Mouse (Mus musculus) liver, postnatal 0 days (tissue): Measurements from ENCODE around the gene Zfp800. TPM values are rescaled to one million over a fixed set of nuclear protein-coding genes. Genes with fewer than 3 reads are reported as not detected.

ENCODE experiments used
- ATAC-seq: fragments of 200-750 bp; cut with Nextera tagmentation; 2 replicates; pipeline ENCODE4 v1.8.0; 2017; ENCODE audit warnings: mild to moderate bottlenecking, moderate library complexity
- DNase-seq: peaks from one replicate; pipeline ENCODE4 v3.0.0-alpha.2; 2016
- H3K27ac ChIP-seq: fragments of 300-500 bp; sonication (generic); 2 replicates; pipeline ENCODE4 v1.5.1; 2014; ENCODE audit warnings: antibody characterized with exemption, moderate library complexity, mild to moderate bottlenecking, low read depth
- H3K27me3 ChIP-seq: fragments of 300-500 bp; sonication (generic); 2 replicates; pipeline ENCODE4 v1.6.1; 2014; ENCODE audit warnings: low read length, control low read depth, mixed read lengths; ENCODE audit not compliant: insufficient read depth
- H3K36me3 ChIP-seq: fragments of 300-500 bp; sonication (generic); replicated peaks from 2 replicates; pipeline ENCODE4 v1.6.1; 2014; ENCODE audit warnings: mild to moderate bottlenecking, control low read depth, low read length, moderate library complexity, mixed read lengths; ENCODE audit not compliant: insufficient read depth
- H3K4me1 ChIP-seq: fragments of 300-500 bp; sonication (generic); 2 replicates; pipeline ENCODE4 v1.6.1; 2014; ENCODE audit warnings: antibody characterized with exemption, mild to moderate bottlenecking, control low read depth; ENCODE audit not compliant: insufficient read depth
- H3K4me2 ChIP-seq: fragments of 300-500 bp; sonication (generic); 2 replicates; pipeline ENCODE4 v1.6.1; 2014; ENCODE audit warnings: low read depth, mild to moderate bottlenecking, low read length, moderate library complexity, mixed read lengths
- H3K4me3 ChIP-seq: fragments of 300-500 bp; sonication (generic); 2 replicates; pipeline ENCODE4 v1.5.1; 2014; ENCODE audit warnings: low read depth, low read length
- H3K9ac ChIP-seq: fragments of 300-500 bp; sonication (generic); replicated peaks from 2 replicates; pipeline ENCODE4 v1.6.1; 2014; ENCODE audit warnings: mild to moderate bottlenecking, moderate library complexity
- H3K9me3 ChIP-seq: fragments of 300-500 bp; sonication (generic); 2 replicates; pipeline ENCODE4 v1.6.1; 2016; ENCODE audit warnings: mild to moderate bottlenecking, control low read depth, low read length, mixed read lengths
- CTCF ChIP-seq: sonication (generic); IDR thresholded peaks from 2 replicates; pipeline ENCODE4 v1.5.1; 2016; ENCODE audit warnings: antibody characterized with exemption, low read depth
- EP300 ChIP-seq: IDR thresholded peaks from 2 replicates; pipeline ENCODE4 v1.6.1; 2016; ENCODE audit warnings: antibody characterized with exemption, low read depth, mild to moderate bottlenecking
- WGBS: fragments of 180-500 bp; shearing (Covaris S2); extraction: QIAGEN DNeasy Blood & Tissue Kit; methylation state at CpG from one replicate; pipeline ENCODE4 v1.1.7; 2014; ENCODE audit not compliant: insufficient replicate concordance; 5-methylcytosine and 5-hydroxymethylcytosine counted together
- polyA plus RNA-seq: library from polyadenylated mRNA; unstranded; fragments of >200 nt; fragmentation: Nextera tagmentation; extraction: Ambion mirVana; gene quantifications from 2 replicates; pipeline ENCODE4 v1.2.1, GENCODE M21; 2015

Gene Zfp800
- polyA plus RNA-seq, 1 experiment from 2014 or later = 17.1 TPM

DNA sequence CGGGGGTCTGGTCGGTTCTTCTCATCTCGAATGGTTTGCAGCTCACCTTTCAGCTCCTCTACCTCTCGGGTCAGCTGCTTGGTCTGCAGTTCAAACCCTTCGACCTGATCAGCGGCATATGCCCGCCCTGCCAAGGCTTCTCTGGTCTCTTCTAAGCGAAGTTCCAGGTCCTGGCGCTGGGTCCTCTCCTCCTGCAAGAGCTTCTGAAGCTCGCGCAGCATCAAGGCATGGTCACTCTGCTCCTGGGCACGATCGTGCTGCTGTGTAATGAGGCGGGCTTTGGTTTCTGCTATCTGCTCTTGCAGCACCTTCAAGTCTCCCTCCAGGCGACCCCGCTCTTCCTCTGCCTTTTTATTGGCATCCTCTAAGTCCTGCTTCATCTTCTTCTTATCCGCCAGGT, 22.6 kb upstream of the Zfp800 start:
- TF ChIP-seq EP300 (no peak), CTCF (no peak)
- DNase-seq (no peak), ATAC-seq (no peak)
- Histone ChIP-seq H3K36me3 (peaks cover 29% of the 10 kb centered on the region), H3K4me2 (peak overlapping the region; percentile 93), H3K9ac (peak overlapping the region; percentile 81), H3K27ac (0 out of 2 replicates have a peak overlapping the region, but pooled peaks have one; percentile 91), H3K27me3 (no peaks in the 10 kb centered on the region), H3K9me3 (no peaks in the 10 kb centered on the region), H3K4me3 (peak overlapping the region; percentile 73), H3K4me1 (peaks cover 40% of the 10 kb centered on the region)
- 67% methylated on average over 17 of the region's 17 CpGs for WGBS

- Histone ChIP-seq H3K27ac (no peak overlapping the region), H3K36me3 (peaks cover 32% of the 10 kb centered on the region)
Observed at GRCm38 (mm10) chr6:28419673-28420072, 21.9 kb upstream of the Zfp800 start.

GRCm38 (mm10) chr6:28418449-28418848, 20.6 kb upstream of the Zfp800 start:
- Histone ChIP-seq H3K9ac (no peak overlapping the region), H3K4me2 (no peak overlapping the region), H3K4me3 (no peak overlapping the region), H3K27me3 (no peaks in the 10 kb centered on the region), H3K27ac (no peak overlapping the region), H3K9me3 (no peaks in the 10 kb centered on the region), H3K36me3 (peaks cover 32% of the 10 kb centered on the region), H3K4me1 (peaks cover 33% of the 10 kb centered on the region)
- ATAC-seq = no peak
- WGBS = 71% methylated on average over 14 of the region's 14 CpGs
- peak; percentile 65 for DNase-seq
- TF ChIP-seq CTCF (no peak), EP300 (no peak)

More at GRCm38 (mm10) chr6:28419673-28420072, 21.9 kb upstream of the Zfp800 start:
- Histone ChIP-seq H3K4me2 (peak overlapping the region; percentile 93), H3K9ac (0 out of 2 replicates have a peak overlapping the region, but pooled peaks have one; percentile 17), H3K27me3 (no peaks in the 10 kb centered on the region), H3K4me3 (0 out of 2 replicates have a peak overlapping the region, but pooled peaks have one; percentile 73), H3K4me1 (peaks cover 34% of the 10 kb centered on the region), H3K9me3 (no peaks in the 10 kb centered on the region)
- ATAC-seq (no peak), DNase-seq (no peak)
- no peak for TF ChIP-seq CTCF
- no peak for TF ChIP-seq EP300
- WGBS = 45% methylated on average over 2 of the region's 2 CpGs

- no peak for TF ChIP-seq CTCF
- no peak for TF ChIP-seq EP300
- Histone ChIP-seq H3K4me3 (no peak overlapping the region), H3K9me3 (no peaks in the 10 kb centered on the region), H3K27me3 (no peaks in the 10 kb centered on the region), H3K4me2 (no peak overlapping the region), H3K4me1 (peaks cover 26% of the 10 kb centered on the region), H3K27ac (no peak overlapping the region), H3K36me3 (peaks cover 32% of the 10 kb centered on the region), H3K9ac (no peak overlapping the region)
- DNase-seq (no peak), ATAC-seq (no peak)
- WGBS = 79% methylated on average over 4 of the region's 4 CpGs
Observed at GRCm38 (mm10) chr6:28416981-28417380, 19.2 kb upstream of the Zfp800 start.

- TF ChIP-seq CTCF (no peak), EP300 (no peak)
- H3K9me3 ChIP-seq = no peaks in the 10 kb centered on the region
Observed at GRCm38 (mm10) chr6:28411236-28411635, 13.4 kb upstream of the Zfp800 start.

GRCm38 (mm10) chr6:28410053-28410452, 12.2 kb upstream of the Zfp800 start:
- H3K4me3 ChIP-seq = no peak overlapping the region
- TF ChIP-seq EP300 (peak; percentile 29; the same call in 1 of the 2 replicates), CTCF (no peak)
- no peak overlapping the region for H3K4me2 ChIP-seq
- no peaks in the 10 kb centered on the region for H3K9me3 ChIP-seq
- H3K4me1 ChIP-seq = no peaks in the 10 kb centered on the region
- ATAC-seq (peak; percentile 27; the same call in 1 of the 2 replicates), DNase-seq (peak; percentile 39)
- H3K9ac ChIP-seq = no peak overlapping the region
- 49% methylated on average over 9 of the region's 9 CpGs for WGBS
- 0 out of 2 replicates have a peak, but pooled peaks cover 3% of the 10 kb centered on the region for H3K36me3 ChIP-seq
- no peak overlapping the region for H3K27ac ChIP-seq
- no peaks in the 10 kb centered on the region for H3K27me3 ChIP-seq

More at GRCm38 (mm10) chr6:28411236-28411635, 13.4 kb upstream of the Zfp800 start:
- H3K36me3 ChIP-seq = peaks cover 6% of the 10 kb centered on the region; the same call in 1 of the 2 replicates
- H3K4me1 ChIP-seq = no peaks in the 10 kb centered on the region
- 64% methylated on average over 2 of the region's 2 CpGs for WGBS
- H3K27me3 ChIP-seq = no peaks in the 10 kb centered on the region
- H3K4me2 ChIP-seq = no peak overlapping the region
- DNase-seq (no peak), ATAC-seq (no peak)
- H3K27ac ChIP-seq = no peak overlapping the region
- H3K9ac ChIP-seq = no peak overlapping the region
- no peak overlapping the region for H3K4me3 ChIP-seq
